Comparison of ENCODE assay signal across 13 mouse cellular contexts in the genomic region with DNA sequence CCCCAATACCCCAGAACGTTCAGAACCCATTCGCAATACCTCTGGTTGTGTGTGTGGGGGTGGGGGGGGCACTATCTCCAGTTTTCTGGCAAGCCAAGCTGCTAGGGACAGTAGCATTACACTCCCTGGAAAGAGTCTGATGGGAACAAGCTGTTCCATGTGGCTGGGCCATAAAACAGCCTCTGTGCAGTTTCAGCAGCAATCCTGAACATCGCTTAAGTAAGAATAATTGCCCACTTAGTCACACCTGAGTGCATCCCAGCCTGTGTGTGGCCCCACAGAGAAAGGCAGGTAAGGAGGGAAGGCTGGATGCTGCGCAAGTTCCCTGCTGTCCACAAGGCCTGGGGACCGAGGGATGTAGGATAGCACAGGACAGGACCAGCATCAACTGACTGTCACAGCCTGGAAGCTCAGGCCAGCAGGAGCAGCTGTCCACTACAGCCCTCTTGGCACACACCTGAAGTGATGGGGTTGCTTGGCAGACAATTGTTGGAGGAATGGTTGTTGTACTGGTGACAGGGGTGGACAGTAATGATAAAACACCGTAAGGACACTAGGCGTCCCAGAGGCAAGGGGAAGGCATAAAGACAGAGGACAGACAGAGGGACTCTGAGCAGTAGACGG.
"Had no signal": no experiment of that assay in that cellular context is flagged by ENCODE, and none has a peak within 500 bp of the region (broad histone marks: within the 10 kb centered on the region; RNA-seq: fewer than 3 reads in every experiment).

No protein-coding gene starts in this region.

- H3K4me2 ChIP-seq: hindbrain, embryonic 15.5 days; limb, embryonic 13.5 days; neural tube, embryonic 12.5 days had no signal

- DNase-seq: left cerebral cortex, postnatal 4 days; lung, adult 18-20 months; midbrain, embryonic 14.5 days; right cerebral cortex, adult 18-20 months; thymus, adult 18-20 months; thymus, postnatal 14 days had no signal

- H3K4me1 ChIP-seq: midbrain, embryonic 10.5 days; neural tube, embryonic 12.5 days had no signal

- H3K27ac ChIP-seq: hindbrain, embryonic 15.5 days; limb, embryonic 13.5 days; liver, embryonic 14.5 days; midbrain, embryonic 10.5 days; neural tube, embryonic 12.5 days; stomach, postnatal 0 days had no signal

- H3K9me3 ChIP-seq: hindbrain, embryonic 15.5 days; limb, embryonic 13.5 days; midbrain, embryonic 10.5 days; neural tube, embryonic 12.5 days had no signal

- H3K36me3 ChIP-seq: hindbrain, embryonic 15.5 days had no signal

- H3K4me3 ChIP-seq: hindbrain, embryonic 15.5 days; limb, embryonic 13.5 days; midbrain, embryonic 10.5 days; myocyte; neural tube, embryonic 12.5 days had no signal

- H3K9ac ChIP-seq: hindbrain, embryonic 15.5 days; limb, embryonic 13.5 days; liver, embryonic 14.5 days; neural tube, embryonic 12.5 days had no signal

- H3K27me3 ChIP-seq: hindbrain, embryonic 15.5 days; limb, embryonic 13.5 days; neural tube, embryonic 12.5 days had no signal
